Mouse (Mus musculus): ENCODE measurements around the gene Ctdsp2. TPM values are rescaled to one million over a fixed set of nuclear protein-coding genes. Genes with fewer than 3 reads are reported as not detected.

Ctdsp2 gene
- polyA plus RNA-seq, 1 experiment from 2014 or later = 73.1 TPM

- peaks cover 8% of the 10 kb centered on the region for H3K4me1 ChIP-seq
- no peaks in the 10 kb centered on the region for H3K36me3 ChIP-seq
- no peak overlapping the region for H3K4me2 ChIP-seq
- no peak overlapping the region for H3K27ac ChIP-seq
- H3K9me3 ChIP-seq = no peaks in the 10 kb centered on the region
- ATAC-seq (ENCODE audit: borderline replicate concordance, extremely low read depth, low FRiP score, low TSS enrichment) = no peak
- WGBS = 72% methylated on average over 12 of the region's 12 CpGs
- H3K9ac ChIP-seq = no peak overlapping the region
- H3K4me3 ChIP-seq = no peak overlapping the region
- H3K27me3 ChIP-seq = no peaks in the 10 kb centered on the region
Measured at GRCm38 (mm10) chr10:127037641-127038040, 59.1 kb downstream of the Ctdsp2 start.

- H3K36me3 ChIP-seq = peaks cover 4% of the 10 kb centered on the region; the same call in 1 of the 2 replicates
- peak overlapping the region; percentile 82 for H3K4me3 ChIP-seq
- no peak for ATAC-seq (ENCODE audit: borderline replicate concordance, extremely low read depth, low FRiP score, low TSS enrichment)
- 0 out of 2 replicates have a peak overlapping the region, but pooled peaks have one; percentile 81 for H3K27ac ChIP-seq
- peak overlapping the region; percentile 62 for H3K9ac ChIP-seq
- peak overlapping the region; percentile 97 for H3K4me2 ChIP-seq
- H3K4me1 ChIP-seq = peaks cover 13% of the 10 kb centered on the region
- H3K27me3 ChIP-seq = no peaks in the 10 kb centered on the region
- WGBS = 1% methylated on average over 20 of the region's 20 CpGs
- no peaks in the 10 kb centered on the region for H3K9me3 ChIP-seq
Measured at GRCm38 (mm10) chr10:127040569-127041214, 62.2 kb downstream of the Ctdsp2 start.

- peak within 1 kb of the TSS; percentile 62 for H3K9ac ChIP-seq
- H3K27me3 ChIP-seq = no peaks in the 10 kb centered on the region
- no peaks in the 10 kb centered on the region for H3K9me3 ChIP-seq
- peaks cover 13% of the 10 kb centered on the region for H3K4me1 ChIP-seq
- WGBS = under 1% methylated on average over 28 of the region's 28 CpGs
- peak within 1 kb of the TSS; percentile 82 for H3K4me3 ChIP-seq
- peak within 1 kb of the TSS; percentile 97 for H3K4me2 ChIP-seq
- H3K36me3 ChIP-seq = peaks cover 4% of the 10 kb centered on the region; the same call in 1 of the 2 replicates
- H3K27ac ChIP-seq = peak within 1 kb of the TSS; percentile 81
- ATAC-seq (ENCODE audit: borderline replicate concordance, extremely low read depth, low FRiP score, low TSS enrichment) = peak; percentile 69
Measured at GRCm38 (mm10) chr10:127041274-127041766, 62.8 kb downstream of the Ctdsp2 start, which contains the start of the genes Mettl1 and Eef1akmt3. Mettl1 (plus strand) TSS chr10:127041414. Eef1akmt3 (minus strand) TSS chr10:127041513.

- under 1% methylated on average over 44 of the region's 44 CpGs for WGBS
- Histone ChIP-seq H3K4me1 (peaks cover 13% of the 10 kb centered on the region), H3K27me3 (no peaks in the 10 kb centered on the region; the same call in 1 of the 2 replicates), H3K9ac (peak overlapping the region; percentile 62), H3K36me3 (peaks cover 6% of the 10 kb centered on the region; the same call in 1 of the 2 replicates), H3K9me3 (no peaks in the 10 kb centered on the region), H3K27ac (peak overlapping the region; percentile 81), H3K4me2 (peak overlapping the region; percentile 97), H3K4me3 (peak overlapping the region; percentile 82)
- peak; percentile 88 for ATAC-seq (ENCODE audit: borderline replicate concordance, extremely low read depth, low FRiP score, low TSS enrichment)
Measured at GRCm38 (mm10) chr10:127041774-127042338, 63.3 kb downstream of the Ctdsp2 start.

GRCm38 (mm10) chr10:127042468-127043115 lies 64.1 kb downstream of the Ctdsp2 start:
- Histone ChIP-seq H3K27me3 (peaks cover 5% of the 10 kb centered on the region), H3K4me1 (peaks cover 13% of the 10 kb centered on the region), H3K9me3 (no peaks in the 10 kb centered on the region), H3K36me3 (peaks cover 7% of the 10 kb centered on the region; the same call in 1 of the 2 replicates), H3K4me2 (peak overlapping the region; percentile 97), H3K9ac (peak overlapping the region; percentile 62), H3K27ac (peak overlapping the region; percentile 81), H3K4me3 (peak overlapping the region; percentile 82)
- ATAC-seq (ENCODE audit: borderline replicate concordance, extremely low read depth, low FRiP score, low TSS enrichment) = no peak
- WGBS = 11% methylated on average over 5 of the region's 5 CpGs

GRCm38 (mm10) chr10:127043187-127043586 lies 64.7 kb downstream of the Ctdsp2 start:
- no peak for ATAC-seq (ENCODE audit: borderline replicate concordance, extremely low read depth, low FRiP score, low TSS enrichment)
- Histone ChIP-seq H3K9ac (no peak overlapping the region), H3K4me3 (peak overlapping the region; percentile 82; the same call in 1 of the 2 replicates), H3K4me2 (peak overlapping the region; percentile 97; the same call in 1 of the 2 replicates), H3K27me3 (peaks cover 11% of the 10 kb centered on the region), H3K36me3 (peaks cover 7% of the 10 kb centered on the region; the same call in 1 of the 2 replicates), H3K9me3 (no peaks in the 10 kb centered on the region), H3K27ac (no peak overlapping the region), H3K4me1 (peaks cover 13% of the 10 kb centered on the region)
- WGBS = 84% methylated on average over 6 of the region's 6 CpGs

GRCm38 (mm10) chr10:127047954-127048353 lies 69.4 kb downstream of the Ctdsp2 start, which contains the start of gene Cyp27b1:
Cyp27b1 (plus strand) TSS chr10:127048250.
- peaks cover 19% of the 10 kb centered on the region for H3K4me1 ChIP-seq
- H3K36me3 ChIP-seq = peaks cover 7% of the 10 kb centered on the region; the same call in 1 of the 2 replicates
- no peaks in the 10 kb centered on the region for H3K9me3 ChIP-seq
- WGBS = 41% methylated on average over 5 of the region's 5 CpGs
- H3K27me3 ChIP-seq = peaks cover 54% of the 10 kb centered on the region
- peak within 1 kb of the TSS; percentile 20; the same call in 1 of the 2 replicates for H3K4me3 ChIP-seq
- no peak within 1 kb of the TSS for H3K9ac ChIP-seq
- no peak within 1 kb of the TSS for H3K27ac ChIP-seq
- H3K4me2 ChIP-seq = peak within 1 kb of the TSS; percentile 44
- ATAC-seq (ENCODE audit: borderline replicate concordance, extremely low read depth, low FRiP score, low TSS enrichment) = no peak

- Histone ChIP-seq H3K36me3 (peaks cover 7% of the 10 kb centered on the region; the same call in 1 of the 2 replicates), H3K4me1 (peaks cover 17% of the 10 kb centered on the region), H3K27me3 (peaks cover 54% of the 10 kb centered on the region), H3K4me2 (peak overlapping the region; percentile 44), H3K9me3 (no peaks in the 10 kb centered on the region), H3K4me3 (peak overlapping the region; percentile 20; the same call in 1 of the 2 replicates), H3K27ac (no peak overlapping the region), H3K9ac (no peak overlapping the region)
- WGBS = 4% methylated on average over 35 of the region's 35 CpGs
- no peak for ATAC-seq (ENCODE audit: borderline replicate concordance, extremely low read depth, low FRiP score, low TSS enrichment)
Measured at GRCm38 (mm10) chr10:127048608-127049394, 70.3 kb downstream of the Ctdsp2 start.

MicroRNAs encoded within 50 kb of the gene (microRNA counts, 519-probe panel; counts per million panel counts)
- microRNA mmu-miR-26a = 2,569 counts per million, percentile 58 among the panel's probes with 10 or more counts
- 19.7 counts per million for microRNA mmu-miR-546

Small RNAs within 50 kb of the gene (microRNA-seq; reads per million reads assigned to microRNA genes)
- gene Mir26a-2 (60.0 reads per million, percentile 48 among the genes with 10 or more reads in this experiment), gene Mir546 (0.74 reads per million)

Other genes starting within 250 kb of the Ctdsp2 start
- gene Atp23, start 77.4 kb upstream of the Ctdsp2 start, polyA plus RNA-seq (2015; fragmentation: Nextera tagmentation; extraction: Ambion mirVana) = 16.2 and 18.7 TPM in 2 replicates
- gene Avil, start 22.0 kb downstream of the Ctdsp2 start, polyA plus RNA-seq (2015; fragmentation: Nextera tagmentation; extraction: Ambion mirVana) = 0.25 and 0.39 TPM in 2 replicates
- gene Tsfm, start 52.1 kb downstream of the Ctdsp2 start, polyA plus RNA-seq (2015; fragmentation: Nextera tagmentation; extraction: Ambion mirVana) = 73.2 and 79.2 TPM in 2 replicates
- gene Mettl1, start 62.7 kb downstream of the Ctdsp2 start, polyA plus RNA-seq (2015; fragmentation: Nextera tagmentation; extraction: Ambion mirVana) = 45.8 and 49.6 TPM in 2 replicates
- 0.52 and 0.58 TPM in 2 replicates for gene Eef1akmt3, start 62.8 kb downstream of the Ctdsp2 start, polyA plus RNA-seq (2015; fragmentation: Nextera tagmentation; extraction: Ambion mirVana)
- 0.16 and 0.25 TPM in 2 replicates for gene Cyp27b1, start 69.5 kb downstream of the Ctdsp2 start, polyA plus RNA-seq (2015; fragmentation: Nextera tagmentation; extraction: Ambion mirVana)
- 0.61 and 0.86 TPM in 2 replicates for gene March9, start 81.5 kb downstream of the Ctdsp2 start, polyA plus RNA-seq (2015; fragmentation: Nextera tagmentation; extraction: Ambion mirVana)
- gene Cdk4, start 84.8 kb downstream of the Ctdsp2 start, polyA plus RNA-seq (2015; fragmentation: Nextera tagmentation; extraction: Ambion mirVana) = 1,786 and 1,890 TPM in 2 replicates
- 161 and 175 TPM in 2 replicates for gene Tspan31, start 91.5 kb downstream of the Ctdsp2 start, polyA plus RNA-seq (2015; fragmentation: Nextera tagmentation; extraction: Ambion mirVana)
- gene Agap2, start 96.6 kb downstream of the Ctdsp2 start, polyA plus RNA-seq (2015; fragmentation: Nextera tagmentation; extraction: Ambion mirVana) = 0.05 and 0.07 TPM in 2 replicates
- 90.1 and 101 TPM in 2 replicates for gene Os9, start 142.4 kb downstream of the Ctdsp2 start, polyA plus RNA-seq (2015; fragmentation: Nextera tagmentation; extraction: Ambion mirVana)
- 2.8 and 3.6 TPM in 2 replicates for gene B4galnt1, start 186.5 kb downstream of the Ctdsp2 start, polyA plus RNA-seq (2015; fragmentation: Nextera tagmentation; extraction: Ambion mirVana)
- gene Slc26a10, start 201.9 kb downstream of the Ctdsp2 start, polyA plus RNA-seq (2015; fragmentation: Nextera tagmentation; extraction: Ambion mirVana) = 0.86 and 0.93 TPM in 2 replicates
- gene Arhgef25, start 211.4 kb downstream of the Ctdsp2 start, polyA plus RNA-seq (2015; fragmentation: Nextera tagmentation; extraction: Ambion mirVana) = 55.4 and 59.0 TPM in 2 replicates
- 73.9 and 82.6 TPM in 2 replicates for gene Dtx3, start 217.0 kb downstream of the Ctdsp2 start, polyA plus RNA-seq (2015; fragmentation: Nextera tagmentation; extraction: Ambion mirVana)
- gene Pip4k2c, start 232.9 kb downstream of the Ctdsp2 start, polyA plus RNA-seq (2015; fragmentation: Nextera tagmentation; extraction: Ambion mirVana) = 24.4 and 27.2 TPM in 2 replicates

All from lung, embryonic 15.5 days (tissue).